Mouse (Mus musculus): ENCODE results near the gene Herc4.

DNA sequence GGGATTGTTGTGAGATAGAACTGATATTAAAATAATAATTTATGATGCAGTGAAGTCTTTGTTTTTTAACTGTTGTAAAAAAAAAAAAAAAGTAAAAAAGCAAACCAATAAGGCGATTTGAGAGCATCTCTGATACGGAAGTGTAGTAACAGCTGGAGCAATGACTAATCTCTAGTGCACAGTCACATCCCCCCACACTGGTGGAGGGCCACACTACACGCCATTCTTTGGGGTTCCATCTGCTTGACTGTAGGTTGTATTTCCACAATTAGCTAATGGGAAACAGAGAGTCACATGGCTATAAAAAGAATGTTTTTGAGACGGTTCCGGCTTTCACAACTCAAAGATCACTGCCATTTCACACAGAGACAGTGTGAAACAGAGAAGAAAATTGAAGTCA lies 9.5 kb upstream of the Herc4 start:
- TF ChIP-seq EP300 (optimal IDR thresholded peaks at IDR 0.05), result no peak
- no peak for TF ChIP-seq CTCF (IDR thresholded peaks at IDR 0.05; ENCODE audit: low read depth)
